Mouse (Mus musculus) embryo, embryonic 11.5 days (tissue): ENCODE results near the gene Iqcd.

Experiments used
- DNase-seq: peaks from one replicate; pipeline ENCODE4 v3.0.0-alpha.2; 2012; ENCODE audit warnings: low read depth, low spot score

Iqcd gene

GRCm38 (mm10) chr5:120571056-120571740, 17.6 kb upstream of the Iqcd start:
- no peak for DNase-seq

GRCm38 (mm10) chr5:120574469-120575063, 14.2 kb upstream of the Iqcd start:
- no peak for DNase-seq

GRCm38 (mm10) chr5:120576781-120577301, 12.0 kb upstream of the Iqcd start:
- DNase-seq = no peak

- no peak for DNase-seq
These were observed 10.8 kb upstream of the Iqcd start for GRCm38 (mm10) chr5:120577935-120578441.

- DNase-seq = no peak
These were observed 10.2 kb upstream of the Iqcd start for GRCm38 (mm10) chr5:120578504-120579081.

- no peak for DNase-seq
These were observed 9.5 kb upstream of the Iqcd start for GRCm38 (mm10) chr5:120579211-120579897.

DNA sequence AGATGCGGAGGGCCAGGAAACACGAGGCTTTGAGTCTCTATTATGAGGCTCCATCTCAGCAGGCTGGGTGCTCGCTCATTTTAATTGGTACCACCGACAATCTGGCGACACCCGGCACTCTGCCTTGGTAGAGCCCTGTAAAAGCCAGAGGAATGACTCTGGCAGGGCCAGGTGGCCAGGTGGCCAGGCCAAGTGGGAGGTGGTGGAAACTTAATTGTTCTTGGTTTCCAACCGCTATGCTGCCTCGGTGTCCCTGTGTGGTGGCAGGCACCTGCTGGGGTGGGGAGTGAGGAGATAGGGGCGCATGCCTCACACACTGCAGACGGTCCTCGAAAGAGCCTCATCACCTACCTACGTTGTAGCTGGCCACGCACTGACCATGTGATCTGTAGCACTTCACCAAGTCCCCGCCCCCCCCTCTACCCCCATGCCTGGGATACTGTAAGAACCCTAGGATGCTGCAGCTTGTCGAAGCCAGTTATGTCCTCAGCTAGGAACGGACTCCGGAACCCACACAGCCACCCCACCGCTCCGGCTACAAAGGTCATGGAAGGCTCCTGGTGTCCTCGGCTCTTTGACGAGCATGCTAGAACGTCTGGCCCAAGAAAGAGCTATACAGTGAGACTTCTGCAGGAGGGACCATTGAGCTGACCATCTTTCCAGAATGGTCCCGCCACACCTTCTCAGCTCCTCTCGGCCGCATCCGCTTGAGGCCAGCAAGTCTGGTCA, 8.8 kb upstream of the Iqcd start:
- DNase-seq = no peak

GRCm38 (mm10) chr5:120582002-120582401, 6.8 kb upstream of the Iqcd start:
- no peak for DNase-seq

- DNase-seq = no peak
These were observed 5.3 kb upstream of the Iqcd start for GRCm38 (mm10) chr5:120583511-120583910.

GRCm38 (mm10) chr5:120584968-120585367, 3.8 kb upstream of the Iqcd start:
- no peak for DNase-seq

- DNase-seq = no peak
These were observed 1.8 kb upstream of the Iqcd start for GRCm38 (mm10) chr5:120586741-120587615.

DNA sequence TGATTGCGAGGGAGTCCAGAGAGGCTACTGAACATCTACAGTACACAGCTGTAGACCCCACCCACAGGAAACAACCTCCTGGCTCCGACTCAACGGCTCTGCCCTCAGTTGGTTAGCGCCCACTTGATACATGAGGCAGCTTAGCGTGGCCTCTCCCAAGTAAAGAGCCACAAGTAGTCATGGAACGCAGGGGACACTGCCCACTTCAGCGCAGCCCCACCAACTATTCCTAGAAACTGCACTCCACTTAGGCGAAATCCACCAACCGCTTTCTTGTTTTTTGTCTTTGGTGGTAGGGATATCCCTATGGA, 1.2 kb upstream of the Iqcd start:
- no peak for DNase-seq

GRCm38 (mm10) chr5:120587940-120588568, 762 bp upstream of the Iqcd start:
- no peak for DNase-seq

DNA sequence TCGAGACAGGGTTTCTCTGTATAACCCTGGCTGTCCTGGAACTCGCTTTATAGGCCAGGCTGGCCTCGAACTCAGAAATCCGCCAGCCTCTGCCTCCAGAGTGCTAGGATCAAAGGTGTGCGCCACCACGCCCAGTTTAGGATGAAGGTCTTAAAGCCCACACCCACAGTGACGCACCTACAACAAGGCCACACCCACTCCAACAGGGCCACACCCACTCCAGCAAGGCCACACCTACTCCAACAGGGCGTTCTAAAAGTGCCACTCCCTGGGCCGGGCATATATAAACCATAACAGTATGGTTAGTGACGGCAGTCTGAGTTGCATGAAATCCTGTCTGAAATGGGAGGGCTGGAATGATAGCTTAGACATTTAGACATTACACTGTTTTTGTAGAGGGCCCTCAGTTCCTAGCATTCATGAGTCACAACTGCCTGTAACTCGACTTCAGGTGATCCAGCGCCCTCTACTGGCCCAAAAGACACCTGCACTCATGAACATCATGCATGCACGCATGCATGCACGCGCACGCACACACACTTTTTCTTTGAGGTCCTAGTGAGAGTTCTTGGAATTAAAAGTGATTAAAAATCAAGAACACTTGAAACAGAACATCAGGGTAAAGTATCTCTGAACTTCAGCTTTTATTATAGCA, 1.7 kb downstream of the Iqcd start:
- no peak for DNase-seq

DNA sequence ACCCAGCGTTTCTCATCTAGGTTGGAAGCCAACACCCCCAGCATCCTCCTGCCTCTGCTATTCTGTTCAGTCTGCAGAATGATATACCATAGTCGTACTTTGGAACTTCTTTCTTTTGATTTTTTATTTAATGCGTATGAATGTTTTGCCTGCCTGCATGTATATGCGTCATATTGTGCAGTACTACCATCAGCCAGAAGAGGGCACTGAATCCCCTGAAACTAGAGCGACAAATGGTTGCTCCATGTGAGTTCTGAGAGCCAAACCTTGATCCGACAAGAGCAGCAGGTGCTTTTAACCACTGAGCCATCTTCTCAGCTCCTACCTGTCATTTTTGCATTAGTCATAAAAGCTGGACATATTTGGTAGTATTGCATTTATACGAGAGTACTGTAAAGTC, 3.3 kb downstream of the Iqcd start:
- DNase-seq = no peak

- DNase-seq = no peak
These were observed 5.7 kb downstream of the Iqcd start for GRCm38 (mm10) chr5:120594485-120594884.

- no peak for DNase-seq
These were observed 10.8 kb downstream of the Iqcd start for GRCm38 (mm10) chr5:120599625-120600024.

DNA sequence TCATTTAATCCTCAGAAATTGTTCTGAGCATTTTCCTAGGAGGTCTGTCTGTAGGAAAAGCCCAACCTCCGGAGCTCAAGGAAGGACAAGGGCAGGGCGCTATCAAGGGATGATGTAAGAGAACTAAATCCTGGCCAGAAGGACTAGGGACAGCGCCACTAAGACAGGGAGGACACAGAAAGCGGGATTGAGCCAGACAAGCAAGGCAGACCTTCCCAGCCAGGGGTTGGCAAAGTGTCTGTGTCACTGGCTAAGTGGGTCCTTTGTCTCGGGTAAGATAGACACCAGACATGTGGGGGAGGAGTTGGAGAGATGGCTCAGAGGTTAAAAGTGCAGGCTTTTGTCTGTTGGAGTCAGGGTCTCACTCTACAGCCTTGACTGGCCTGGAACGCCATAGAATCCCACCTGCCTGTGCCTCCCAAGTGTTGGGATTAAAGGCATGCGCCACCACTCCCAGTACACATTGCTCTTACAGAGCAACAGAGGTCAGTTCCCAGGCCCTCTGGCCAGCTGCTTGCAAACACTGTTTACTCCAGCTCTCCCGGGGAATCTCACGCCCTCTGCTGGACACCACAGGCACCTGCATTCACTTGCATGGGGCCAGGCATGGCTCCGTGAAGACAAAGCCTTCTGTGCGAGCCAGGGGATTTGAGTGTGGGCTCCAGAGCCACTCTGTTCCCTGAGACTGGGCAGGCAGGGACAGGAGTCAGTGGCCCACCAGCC, 12.3 kb downstream of the Iqcd start:
- DNase-seq = no peak

- DNase-seq = no peak
These were observed 13.4 kb downstream of the Iqcd start for GRCm38 (mm10) chr5:120602210-120602609.
